Mouse (Mus musculus) heart, embryonic 15.5 days (tissue): ENCODE results near the gene RPS10-NUDT3. TPM values are rescaled to one million over a fixed set of nuclear protein-coding genes. Genes with fewer than 3 reads are reported as not detected.

Source experiments
- ATAC-seq: fragments of 200-750 bp; cut with Nextera tagmentation; replicated peaks from 2 replicates; pipeline ENCODE4 v1.8.0; 2017; ENCODE audit warnings: low read depth, moderate TSS enrichment; ENCODE audit not compliant: insufficient number of reproducible peaks, insufficient read depth, low FRiP score
- H3K27ac ChIP-seq: fragments of 300-500 bp; sonication (generic); 2 replicates; pipeline ENCODE4 v1.5.1; 2015; ENCODE audit warnings: mild to moderate bottlenecking, inconsistent platforms
- H3K27me3 ChIP-seq: fragments of 300-500 bp; sonication (generic); 2 replicates; pipeline ENCODE4 v1.6.1; 2015; ENCODE audit warnings: inconsistent platforms
- H3K36me3 ChIP-seq: fragments of 300-500 bp; sonication (generic); 2 replicates; pipeline ENCODE4 v1.6.1; 2015; ENCODE audit warnings: mild to moderate bottlenecking, inconsistent platforms
- H3K4me1 ChIP-seq: fragments of 300-500 bp; sonication (generic); replicated peaks from 2 replicates; pipeline ENCODE4 v1.6.1; 2015; ENCODE audit warnings: inconsistent platforms
- H3K4me2 ChIP-seq: fragments of 300-500 bp; sonication (generic); 2 replicates; pipeline ENCODE4 v1.6.1; 2015; ENCODE audit warnings: inconsistent platforms, mild to moderate bottlenecking, moderate library complexity
- H3K4me3 ChIP-seq: fragments of 300-500 bp; sonication (generic); 2 replicates; pipeline ENCODE4 v1.5.1; 2015; ENCODE audit warnings: mild to moderate bottlenecking, inconsistent platforms
- H3K9ac ChIP-seq: fragments of 300-500 bp; sonication (generic); 2 replicates; pipeline ENCODE4 v1.6.1; 2015; ENCODE audit warnings: mild to moderate bottlenecking, inconsistent platforms
- H3K9me3 ChIP-seq: fragments of 300-500 bp; sonication (generic); replicated peaks from 2 replicates; pipeline ENCODE4 v1.6.1; 2016; ENCODE audit warnings: inconsistent platforms
- WGBS: fragments of 180-500 bp; shearing (Covaris S2); methylation state at CpG from one replicate; pipeline ENCODE4 v1.1.7; 2015; ENCODE audit warnings: mixed read lengths; 5-methylcytosine and 5-hydroxymethylcytosine counted together
- polyA plus RNA-seq: library from polyadenylated mRNA; unstranded; fragments of >200 nt; fragmentation: Nextera tagmentation; extraction: Ambion mirVana; gene quantifications from 2 replicates; pipeline ENCODE4 v1.2.1, GENCODE M21; 2015

RPS10-NUDT3 gene
- polyA plus RNA-seq, 1 experiment from 2014 or later: not detected

- under 1% methylated on average over 56 of the region's 80 CpGs for WGBS
- peak overlapping the region; percentile 95 for H3K27ac ChIP-seq
- peaks cover 44% of the 10 kb centered on the region for H3K4me1 ChIP-seq
These were observed 12.2 kb downstream of the RPS10-NUDT3 start for GRCm38 (mm10) chr17:27622611-27623359.

DNA sequence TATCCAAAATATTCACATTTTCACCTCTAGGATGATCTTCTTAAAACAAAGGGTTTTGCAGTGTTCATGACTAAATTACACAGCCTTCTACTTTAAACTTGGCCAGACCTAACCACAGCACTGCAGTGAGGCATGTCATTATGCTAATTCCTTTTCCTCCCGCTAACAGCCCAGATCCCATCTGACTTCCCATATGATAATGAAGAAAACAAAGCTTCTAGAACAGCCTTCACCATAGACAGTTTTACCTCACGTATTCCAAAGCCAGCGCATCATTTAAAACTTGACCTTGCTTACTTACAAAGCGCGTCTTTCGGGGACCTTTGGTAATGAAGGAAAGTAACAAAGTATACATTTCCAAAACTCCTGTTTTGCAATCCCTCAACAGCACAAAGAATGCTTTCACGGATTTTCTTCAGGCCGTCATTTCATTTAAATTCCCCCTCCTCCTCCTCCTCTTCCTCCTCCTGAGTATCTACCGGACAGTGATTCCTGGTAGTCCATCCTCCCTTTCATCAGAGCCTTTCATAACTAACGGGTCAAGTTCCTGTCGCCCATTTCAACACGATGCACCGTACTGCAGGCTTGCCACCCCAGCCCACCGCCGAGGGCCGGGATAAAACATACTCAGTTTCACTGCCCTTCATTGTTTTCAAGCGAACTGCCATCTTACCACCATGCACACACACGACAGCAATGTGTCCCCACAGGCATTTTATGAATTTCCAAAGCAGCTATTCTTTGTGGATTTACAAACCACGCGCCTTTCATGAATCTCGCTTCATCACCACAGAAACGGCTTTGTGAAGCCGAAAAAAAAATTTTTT lies 13.1 kb downstream of the RPS10-NUDT3 start:
- H3K9ac ChIP-seq: peak overlapping the region; percentile 98
- 2% methylated on average over 23 of the region's 23 CpGs for WGBS
- no peak for ATAC-seq
- H3K4me1 ChIP-seq: peaks cover 45% of the 10 kb centered on the region
- no peaks in the 10 kb centered on the region for H3K27me3 ChIP-seq
- H3K36me3 ChIP-seq: 0 out of 2 replicates have a peak, but pooled peaks cover 2% of the 10 kb centered on the region
- H3K4me2 ChIP-seq: peak overlapping the region; percentile 72
- H3K9me3 ChIP-seq: no peaks in the 10 kb centered on the region
- peak overlapping the region; percentile 96 for H3K4me3 ChIP-seq
- peak overlapping the region; percentile 95 for H3K27ac ChIP-seq

More at GRCm38 (mm10) chr17:27622611-27623359, 12.2 kb downstream of the RPS10-NUDT3 start:
- peak; percentile 60 for ATAC-seq
- no peaks in the 10 kb centered on the region for H3K9me3 ChIP-seq
- H3K27me3 ChIP-seq: no peaks in the 10 kb centered on the region
- H3K4me3 ChIP-seq: peak overlapping the region; percentile 96
- H3K4me2 ChIP-seq: peak overlapping the region; percentile 72
- H3K36me3 ChIP-seq: no peaks in the 10 kb centered on the region
- peak overlapping the region; percentile 98 for H3K9ac ChIP-seq

DNA sequence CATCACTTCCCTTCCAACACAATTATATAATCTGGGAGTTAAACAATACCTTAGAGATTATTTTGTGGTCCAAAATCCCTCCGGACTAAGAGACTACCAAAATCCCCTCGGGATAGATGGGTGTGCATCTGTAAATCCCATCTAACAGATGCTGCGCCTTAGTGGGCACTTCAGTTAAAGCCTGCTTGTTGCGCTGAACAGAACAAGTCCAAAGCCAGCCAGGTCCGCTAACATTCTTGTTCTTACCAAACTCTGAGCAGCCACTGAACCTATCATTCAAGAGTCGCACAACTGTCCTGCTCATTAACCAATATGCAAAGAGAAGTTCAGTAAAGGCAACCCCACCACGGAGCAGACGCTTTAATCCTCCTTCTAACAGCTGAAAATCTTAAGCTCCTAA lies 13.9 kb downstream of the RPS10-NUDT3 start:
- 0 out of 2 replicates have a peak, but pooled peaks cover 4% of the 10 kb centered on the region for H3K36me3 ChIP-seq
- ATAC-seq: no peak
- peaks cover 45% of the 10 kb centered on the region for H3K4me1 ChIP-seq
- H3K27me3 ChIP-seq: no peaks in the 10 kb centered on the region
- no peaks in the 10 kb centered on the region for H3K9me3 ChIP-seq
- WGBS: 37% methylated on average over 8 of the region's 8 CpGs
- H3K4me2 ChIP-seq: peak overlapping the region; percentile 72
- H3K27ac ChIP-seq: peak overlapping the region; percentile 95
- H3K4me3 ChIP-seq: peak overlapping the region; percentile 96
- H3K9ac ChIP-seq: peak overlapping the region; percentile 98

DNA sequence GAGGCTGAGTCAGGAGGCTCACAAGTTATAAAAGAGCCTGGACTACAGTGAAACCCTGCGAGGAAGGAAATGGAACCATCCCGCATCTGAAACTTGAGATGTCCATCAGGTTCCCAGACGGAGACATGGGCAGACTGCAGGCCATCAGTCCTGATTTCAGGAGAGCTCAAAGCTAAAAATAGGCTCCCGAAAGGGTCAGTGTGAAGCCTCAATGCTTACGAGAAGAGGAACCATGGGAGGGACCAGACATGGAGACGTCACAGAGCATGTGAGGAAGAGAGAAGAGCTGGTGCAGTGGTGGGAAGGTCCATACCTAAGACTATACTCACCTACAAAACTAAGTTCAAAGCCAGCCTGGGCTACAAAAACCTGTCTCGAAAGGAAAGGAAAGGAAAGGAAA lies 19.6 kb downstream of the RPS10-NUDT3 start:
- H3K27ac ChIP-seq: peak overlapping the region; percentile 50
- 45% methylated on average over 7 of the region's 7 CpGs for WGBS
- H3K36me3 ChIP-seq: 0 out of 2 replicates have a peak, but pooled peaks cover 4% of the 10 kb centered on the region
- no peak overlapping the region for H3K9ac ChIP-seq
- H3K4me3 ChIP-seq: no peak overlapping the region
- peaks cover 72% of the 10 kb centered on the region for H3K4me1 ChIP-seq
- peak overlapping the region; percentile 1; the same call in 1 of the 2 replicates for H3K4me2 ChIP-seq
- H3K27me3 ChIP-seq: no peaks in the 10 kb centered on the region
- ATAC-seq: no peak
- no peaks in the 10 kb centered on the region for H3K9me3 ChIP-seq

- Histone ChIP-seq H3K4me3 (no peak overlapping the region), H3K27ac (no peak overlapping the region), H3K4me2 (no peak overlapping the region), H3K4me1 (peaks cover 64% of the 10 kb centered on the region), H3K27me3 (no peaks in the 10 kb centered on the region), H3K9me3 (no peaks in the 10 kb centered on the region), H3K36me3 (0 out of 2 replicates have a peak, but pooled peaks cover 4% of the 10 kb centered on the region), H3K9ac (no peak overlapping the region; the same call in 1 of the 2 replicates)
- ATAC-seq: no peak
- WGBS: 79% methylated on average over 4 of the region's 4 CpGs
These were observed 22.0 kb downstream of the RPS10-NUDT3 start for GRCm38 (mm10) chr17:27613016-27613415.

DNA sequence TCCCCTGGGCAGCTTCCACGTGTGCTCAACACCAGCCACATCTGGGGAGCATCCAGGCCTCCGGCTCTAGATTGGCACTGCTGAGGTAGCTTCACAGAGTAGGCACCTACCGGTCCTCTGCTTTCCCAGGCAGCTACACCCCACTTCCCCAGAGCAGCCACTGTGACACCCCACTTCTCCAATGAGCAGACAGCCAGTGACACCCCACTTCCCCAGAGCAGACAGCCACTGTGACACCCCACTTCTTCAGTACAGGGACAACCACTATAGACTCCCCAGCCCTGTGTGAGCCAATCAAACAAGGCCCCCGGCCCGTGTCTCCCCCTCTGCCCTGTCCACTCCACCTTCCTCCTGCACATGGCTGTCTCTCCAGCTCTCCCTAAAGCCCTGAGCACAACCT lies 23.0 kb downstream of the RPS10-NUDT3 start:
- no peaks in the 10 kb centered on the region for H3K27me3 ChIP-seq
- H3K4me3 ChIP-seq: no peak overlapping the region
- no peak overlapping the region for H3K9ac ChIP-seq
- 69% methylated on average over 5 of the region's 5 CpGs for WGBS
- H3K36me3 ChIP-seq: 0 out of 2 replicates have a peak, but pooled peaks cover 2% of the 10 kb centered on the region
- H3K9me3 ChIP-seq: no peaks in the 10 kb centered on the region
- H3K27ac ChIP-seq: no peak overlapping the region
- peaks cover 63% of the 10 kb centered on the region for H3K4me1 ChIP-seq
- no peak for ATAC-seq
- no peak overlapping the region for H3K4me2 ChIP-seq

- Histone ChIP-seq H3K9ac (0 out of 2 replicates have a peak overlapping the region, but pooled peaks have one; percentile 11), H3K4me1 (peaks cover 61% of the 10 kb centered on the region), H3K36me3 (no peaks in the 10 kb centered on the region), H3K27me3 (no peaks in the 10 kb centered on the region), H3K27ac (peak overlapping the region; percentile 41), H3K4me3 (no peak overlapping the region), H3K4me2 (no peak overlapping the region), H3K9me3 (no peaks in the 10 kb centered on the region)
- WGBS: 47% methylated on average over 3 of the region's 3 CpGs
- ATAC-seq: no peak
These were observed 23.5 kb downstream of the RPS10-NUDT3 start for GRCm38 (mm10) chr17:27611519-27611884.

DNA sequence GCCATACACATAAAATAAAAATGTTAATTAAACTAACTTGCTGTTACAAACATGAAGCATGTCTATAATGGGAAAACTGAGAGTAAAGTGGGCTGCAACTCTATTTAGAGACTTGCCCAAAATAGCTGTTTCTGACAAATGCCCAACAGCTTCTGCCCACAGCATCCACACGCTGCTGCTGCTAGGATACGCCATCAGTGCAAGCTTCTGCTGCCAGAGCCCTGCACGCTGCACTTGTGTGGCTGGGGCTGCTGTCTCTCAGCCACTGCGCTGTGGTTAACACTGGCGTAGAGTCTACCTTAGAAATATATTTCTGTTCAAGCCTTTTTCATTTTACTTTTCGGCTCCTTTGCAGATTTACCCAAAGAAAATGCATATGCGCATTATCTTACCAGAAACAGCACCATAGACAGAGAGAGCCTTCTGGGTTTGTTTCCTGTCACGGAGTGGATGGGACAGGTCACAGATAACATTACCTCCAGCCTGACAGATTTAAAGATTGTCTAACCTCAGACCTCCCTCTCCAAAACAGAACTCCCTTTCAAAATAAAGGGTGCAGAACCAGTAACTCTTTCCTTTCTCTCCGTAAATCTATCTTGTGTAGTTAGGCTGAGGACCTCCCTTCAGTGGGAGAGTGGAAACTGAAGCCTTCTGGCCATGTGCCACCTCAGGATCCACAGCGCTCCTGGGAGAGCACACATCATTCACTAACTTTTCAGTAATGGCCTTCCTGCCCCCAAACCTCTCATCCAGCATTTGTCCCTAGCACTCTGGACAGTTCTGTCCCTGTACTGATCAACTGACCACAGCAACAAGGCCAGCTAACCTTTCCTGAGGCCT lies 24.1 kb downstream of the RPS10-NUDT3 start:
- 0 out of 2 replicates have a peak overlapping the region, but pooled peaks have one; percentile 11 for H3K9ac ChIP-seq
- WGBS: 50% methylated on average over 10 of the region's 10 CpGs
- no peak overlapping the region for H3K4me3 ChIP-seq
- peak overlapping the region; percentile 41 for H3K27ac ChIP-seq
- no peaks in the 10 kb centered on the region for H3K27me3 ChIP-seq
- H3K9me3 ChIP-seq: no peaks in the 10 kb centered on the region
- H3K4me1 ChIP-seq: peaks cover 66% of the 10 kb centered on the region
- no peak for ATAC-seq
- H3K4me2 ChIP-seq: no peak overlapping the region
- no peaks in the 10 kb centered on the region for H3K36me3 ChIP-seq

- H3K36me3 ChIP-seq: no peaks in the 10 kb centered on the region
- no peak overlapping the region for H3K9ac ChIP-seq
- no peaks in the 10 kb centered on the region for H3K27me3 ChIP-seq
- no peak for ATAC-seq
- H3K4me3 ChIP-seq: no peak overlapping the region
- H3K4me2 ChIP-seq: no peak overlapping the region
- WGBS: 86% methylated on average over 7 of the region's 7 CpGs
- peaks cover 67% of the 10 kb centered on the region for H3K4me1 ChIP-seq
- no peak overlapping the region for H3K27ac ChIP-seq
- no peaks in the 10 kb centered on the region for H3K9me3 ChIP-seq
These were observed 25.4 kb downstream of the RPS10-NUDT3 start for GRCm38 (mm10) chr17:27609576-27609975.

DNA sequence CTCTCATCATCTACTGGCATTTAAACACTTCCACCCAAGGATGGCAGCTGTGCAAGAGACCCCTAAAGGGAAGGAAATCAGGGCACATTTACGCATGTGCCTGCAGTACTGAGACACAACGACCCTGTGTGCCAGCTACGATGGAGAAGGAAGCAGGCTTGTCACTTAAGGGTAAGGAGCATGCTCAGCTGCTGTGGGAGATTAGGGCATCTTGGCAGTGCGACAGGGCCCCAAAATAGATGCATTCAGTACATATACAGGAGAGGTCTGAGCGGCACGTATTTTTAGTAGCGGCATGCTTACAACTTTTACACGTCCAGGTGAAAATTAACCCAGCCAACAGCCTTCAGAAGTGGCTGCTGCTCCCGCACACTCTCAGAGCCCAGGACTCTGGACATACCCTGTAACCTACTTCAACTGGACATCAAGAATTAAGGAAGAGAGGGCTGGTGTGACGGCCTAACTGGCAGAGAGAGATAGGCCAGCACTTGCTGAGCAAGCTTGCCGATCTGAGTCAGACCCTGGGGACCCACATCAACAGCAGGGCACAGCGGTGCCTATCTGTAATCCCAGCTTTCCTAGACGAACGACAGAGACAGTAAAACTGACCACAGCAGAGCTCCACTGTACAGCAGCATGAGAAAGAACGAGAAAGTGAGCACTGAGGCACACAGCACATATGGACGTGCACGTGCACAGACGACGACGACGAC lies 31.3 kb downstream of the RPS10-NUDT3 start:
- Histone ChIP-seq H3K27ac (peak overlapping the region; percentile 98), H3K4me3 (no peak overlapping the region), H3K27me3 (no peaks in the 10 kb centered on the region), H3K9me3 (no peaks in the 10 kb centered on the region), H3K9ac (peak overlapping the region; percentile 38), H3K4me2 (peak overlapping the region; percentile 50), H3K36me3 (no peaks in the 10 kb centered on the region), H3K4me1 (peaks cover 71% of the 10 kb centered on the region)
- 36% methylated on average over 21 of the region's 21 CpGs for WGBS
- peak; percentile 78 for ATAC-seq
